Comparison of ENCODE assay signal across 14 mouse cellular contexts in the genomic region with DNA sequence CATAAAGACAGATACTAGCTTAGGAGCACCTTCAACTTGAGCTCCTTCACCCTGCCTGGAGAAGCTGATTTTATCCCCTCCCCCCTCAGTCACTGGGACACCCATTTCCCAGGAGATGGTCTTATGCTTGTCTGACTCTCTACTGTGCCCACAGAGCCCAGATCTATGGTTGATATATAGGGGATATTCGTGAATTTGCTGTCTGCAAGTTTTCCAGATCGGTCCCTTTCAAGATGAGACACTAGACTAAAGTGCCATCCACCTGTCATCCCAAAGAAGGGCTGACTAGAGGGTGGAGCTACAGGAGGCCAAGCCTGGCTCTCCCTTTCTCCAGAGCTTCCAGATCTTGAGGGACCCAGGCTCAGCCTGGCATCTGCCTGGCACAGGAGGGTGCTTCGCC. TPM values are rescaled to one million over a fixed set of nuclear protein-coding genes. Genes with fewer than 3 reads are reported as not detected.
DNase-seq lines count a peak whose midpoint lies in the region; ATAC-seq and TF ChIP-seq lines count a peak whose summit lies in the region.
"Had no signal": no experiment of that assay in that cellular context is flagged by ENCODE, and none has a peak within 500 bp of the region (broad histone marks: within the 10 kb centered on the region; RNA-seq: fewer than 3 reads in every experiment).

No protein-coding gene starts in this region.

- H3K9me3 ChIP-seq in forebrain, embryonic 10.5 days = no peaks in the 10 kb centered on the region
- H3K9me3 ChIP-seq in forebrain, embryonic 15.5 days = no peaks in the 10 kb centered on the region
- H3K9me3 ChIP-seq in kidney, postnatal 0 days (replicated peaks; ENCODE audit: low read length) = no peaks in the 10 kb centered on the region
- no peaks in the 10 kb centered on the region for H3K9me3 ChIP-seq in E14TG2a.4 (ENCODE audit: low read length)
- H3K9me3 ChIP-seq in limb, embryonic 10.5 days (replicated peaks) = no peaks in the 10 kb centered on the region

- H3K4me3 ChIP-seq in forebrain, embryonic 10.5 days = peak overlapping the region; percentile 19; the same call in 1 of the 2 replicates
- no peak overlapping the region for H3K4me3 ChIP-seq in forebrain, embryonic 15.5 days
- no peak overlapping the region for H3K4me3 ChIP-seq in kidney, postnatal 0 days (replicated peaks; ENCODE audit: low read depth, low read length)
- H3K4me3 ChIP-seq in E14TG2a.4 (replicated peaks; ENCODE audit: low read length) = 0 out of 2 replicates have a peak overlapping the region, but pooled peaks have one; percentile 3
- H3K4me3 ChIP-seq in limb, embryonic 10.5 days = peak overlapping the region; percentile 89; the same call in 1 of the 2 replicates
- H3K4me3 ChIP-seq: heart, adult 2 months had no signal

- ATAC-seq in forebrain, embryonic 15.5 days (replicated peaks) = no peak
- ATAC-seq in kidney, postnatal 0 days (replicated peaks; ENCODE audit: low FRiP score, low read depth) = no peak

- H3K4me1 ChIP-seq in forebrain, embryonic 10.5 days = peaks cover 63% of the 10 kb centered on the region
- peaks cover 55% of the 10 kb centered on the region for H3K4me1 ChIP-seq in forebrain, embryonic 15.5 days
- peaks cover 21% of the 10 kb centered on the region for H3K4me1 ChIP-seq in kidney, postnatal 0 days (replicated peaks; ENCODE audit: insufficient read depth, low read length)
- peaks cover 57% of the 10 kb centered on the region for H3K4me1 ChIP-seq in E14TG2a.4 (replicated peaks; ENCODE audit: low read depth, low read length)
- peaks cover 60% of the 10 kb centered on the region for H3K4me1 ChIP-seq in limb, embryonic 10.5 days

- H3K4me2 ChIP-seq in forebrain, embryonic 15.5 days (replicated peaks) = no peak overlapping the region
- H3K4me2 ChIP-seq in kidney, postnatal 0 days (ENCODE audit: low read length) = no peak overlapping the region

- DNase-seq in forebrain, embryonic 10.5 days (ENCODE audit: extremely low spot score, low spot score) = no peak
- no peak for DNase-seq in kidney, postnatal 0 days (ENCODE audit: low spot score)
- DNase-seq in kidney, postnatal 25 days = no peak
- DNase-seq in limb, embryonic 10.5 days (ENCODE audit: low spot score) = no peak
- no peak for DNase-seq in frontal cortex, postnatal 25 days (ENCODE audit: low spot score in 2 of 2)
- DNase-seq in cerebellum, postnatal 14 days = no peak
- DNase-seq: cerebellum, adult 2 months; heart, adult 2 months; heart, postnatal 4 days; left cerebral cortex, postnatal 4 days; lung, postnatal 36 days; thymus, adult 2 months had no signal

- H3K27ac ChIP-seq in forebrain, embryonic 10.5 days = no peak overlapping the region
- H3K27ac ChIP-seq in forebrain, embryonic 15.5 days (replicated peaks) = no peak overlapping the region
- no peak overlapping the region for H3K27ac ChIP-seq in kidney, postnatal 0 days
- H3K27ac ChIP-seq in limb, embryonic 10.5 days = no peak overlapping the region
- H3K27ac ChIP-seq: heart, adult 2 months had no signal

- no peak overlapping the region for H3K9ac ChIP-seq in forebrain, embryonic 15.5 days (replicated peaks)
- H3K9ac ChIP-seq in kidney, postnatal 0 days (ENCODE audit: low read depth, low read length) = peak overlapping the region; percentile 20; the same call in 1 of the 2 replicates

- no peaks in the 10 kb centered on the region for H3K27me3 ChIP-seq in forebrain, embryonic 10.5 days (ENCODE audit: poor library complexity, severe bottlenecking)
- H3K27me3 ChIP-seq in forebrain, embryonic 15.5 days = no peaks in the 10 kb centered on the region
- no peaks in the 10 kb centered on the region for H3K27me3 ChIP-seq in kidney, postnatal 0 days (ENCODE audit: insufficient read depth, low read length)
- H3K27me3 ChIP-seq in E14TG2a.4 (ENCODE audit: insufficient read depth, low read length) = no peaks in the 10 kb centered on the region
- no peaks in the 10 kb centered on the region for H3K27me3 ChIP-seq in limb, embryonic 10.5 days (ENCODE audit: low read depth, poor library complexity, severe bottlenecking)

- peaks cover 31% of the 10 kb centered on the region for H3K36me3 ChIP-seq in forebrain, embryonic 10.5 days (replicated peaks)
- H3K36me3 ChIP-seq in forebrain, embryonic 15.5 days = no peaks in the 10 kb centered on the region
- H3K36me3 ChIP-seq in kidney, postnatal 0 days (ENCODE audit: insufficient read depth, low read length) = no peaks in the 10 kb centered on the region; the same call in 1 of the 2 replicates
- peaks cover 42% of the 10 kb centered on the region for H3K36me3 ChIP-seq in E14TG2a.4 (ENCODE audit: insufficient read depth, low read length)
- peaks cover 27% of the 10 kb centered on the region for H3K36me3 ChIP-seq in limb, embryonic 10.5 days

- TF ChIP-seq CTCF in kidney, postnatal 0 days (IDR thresholded peaks at IDR 0.05; ENCODE audit: low read depth) = no peak
- TF ChIP-seq CTCF in E14TG2a.4 (conservative IDR thresholded peaks at IDR 0.05; ENCODE audit: low read length) = no peak

- WGBS in forebrain, embryonic 10.5 days = 70% methylated on average over 3 of the region's 3 CpGs
- WGBS in forebrain, embryonic 15.5 days = 73% methylated on average over 3 of the region's 3 CpGs
- WGBS in kidney, postnatal 0 days = 69% methylated on average over 3 of the region's 3 CpGs
- WGBS in limb, embryonic 10.5 days = 60% methylated on average over 3 of the region's 3 CpGs

RNA-seq across cellular contexts. Expression of gene Rab26, which starts 2.9 kb away (rescaled TPM):
- 1.9 and 3.5 TPM in 2 replicates for polyA plus RNA-seq in forebrain, embryonic 10.5 days (2016; fragmentation: Nextera tagmentation; extraction: Ambion mirVana)
- 5.7 and 6.6 TPM in 2 replicates for polyA plus RNA-seq in forebrain, embryonic 15.5 days (2015; fragmentation: Nextera tagmentation; extraction: Ambion mirVana)
- polyA plus RNA-seq in kidney, postnatal 0 days (2015; fragmentation: Nextera tagmentation; extraction: Ambion mirVana) = 3.5 and 3.7 TPM in 2 replicates
- polyA plus RNA-seq in limb, embryonic 10.5 days (2016; fragmentation: Nextera tagmentation; extraction: Ambion mirVana) = 2.4 and 3.8 TPM in 2 replicates

RNA-seq across cellular contexts. Expression of gene Traf7, which starts 3.3 kb away (rescaled TPM):
- 128 and 132 TPM in 2 replicates for polyA plus RNA-seq in forebrain, embryonic 10.5 days (2016; fragmentation: Nextera tagmentation; extraction: Ambion mirVana)
- polyA plus RNA-seq in forebrain, embryonic 15.5 days (2015; fragmentation: Nextera tagmentation; extraction: Ambion mirVana) = 107 and 112 TPM in 2 replicates
- polyA plus RNA-seq in kidney, postnatal 0 days (2015; fragmentation: Nextera tagmentation; extraction: Ambion mirVana) = 59.4 and 67.3 TPM in 2 replicates
- 125 and 136 TPM in 2 replicates for polyA plus RNA-seq in limb, embryonic 10.5 days (2016; fragmentation: Nextera tagmentation; extraction: Ambion mirVana)

RNA-seq across cellular contexts. Expression of gene Pkd1, which starts 18.6 kb away (rescaled TPM):
- 12.9 and 16.3 TPM in 2 replicates for polyA plus RNA-seq in forebrain, embryonic 10.5 days (2016; fragmentation: Nextera tagmentation; extraction: Ambion mirVana)
- 17.1 and 22.9 TPM in 2 replicates for polyA plus RNA-seq in forebrain, embryonic 15.5 days (2015; fragmentation: Nextera tagmentation; extraction: Ambion mirVana)
- 10.6 and 17.7 TPM in 2 replicates for polyA plus RNA-seq in kidney, postnatal 0 days (2015; fragmentation: Nextera tagmentation; extraction: Ambion mirVana)
- 18.9 and 24.7 TPM in 2 replicates for polyA plus RNA-seq in limb, embryonic 10.5 days (2016; fragmentation: Nextera tagmentation; extraction: Ambion mirVana)

RNA-seq across cellular contexts. Expression of gene Caskin1, which starts 42.7 kb away (rescaled TPM):
- 3.8 and 4.3 TPM in 2 replicates for polyA plus RNA-seq in forebrain, embryonic 10.5 days (2016; fragmentation: Nextera tagmentation; extraction: Ambion mirVana)
- polyA plus RNA-seq in forebrain, embryonic 15.5 days (2015; fragmentation: Nextera tagmentation; extraction: Ambion mirVana) = 25.6 and 26.4 TPM in 2 replicates
- 0.82 and 1.1 TPM in 2 replicates for polyA plus RNA-seq in kidney, postnatal 0 days (2015; fragmentation: Nextera tagmentation; extraction: Ambion mirVana)
- 1.4 and 3.6 TPM in 2 replicates for polyA plus RNA-seq in limb, embryonic 10.5 days (2016; fragmentation: Nextera tagmentation; extraction: Ambion mirVana)

RNA-seq across cellular contexts. Expression of gene Mlst8, which starts 52.2 kb away (rescaled TPM):
- 36.8 and 40.0 TPM in 2 replicates for polyA plus RNA-seq in forebrain, embryonic 10.5 days (2016; fragmentation: Nextera tagmentation; extraction: Ambion mirVana)
- polyA plus RNA-seq in forebrain, embryonic 15.5 days (2015; fragmentation: Nextera tagmentation; extraction: Ambion mirVana) = 35.2 and 36.4 TPM in 2 replicates
- 24.1 and 24.2 TPM in 2 replicates for polyA plus RNA-seq in kidney, postnatal 0 days (2015; fragmentation: Nextera tagmentation; extraction: Ambion mirVana)
- polyA plus RNA-seq in limb, embryonic 10.5 days (2016; fragmentation: Nextera tagmentation; extraction: Ambion mirVana) = 31.6 and 42.2 TPM in 2 replicates

Comparison
In these comparisons a context has a peak if more than half of its experiments do, and no peak if none do; other contexts are left out.
1. H3K4me3 ChIP-seq: peak in forebrain, embryonic 10.5 days (single experiment), E14TG2a.4 (single experiment) and limb, embryonic 10.5 days (single experiment); none in forebrain, embryonic 15.5 days (single experiment) and kidney, postnatal 0 days (single experiment).